Mouse (Mus musculus) embryonic facial prominence, embryonic 11.5 days (tissue): ENCODE results near the gene Sntb2. TPM values are rescaled to one million over a fixed set of nuclear protein-coding genes. Genes with fewer than 3 reads are reported as not detected.
A peak's percentile ranks its signal among the peaks of the same experiment; 100 is the strongest.

Source experiments
- ATAC-seq: fragments of 200-750 bp; cut with Nextera tagmentation; replicated peaks from 2 replicates; pipeline ENCODE4 v1.8.0; 2017; ENCODE audit warnings: low read depth; ENCODE audit not compliant: insufficient number of reproducible peaks, low FRiP score, low TSS enrichment
- DNase-seq: peaks from one replicate; pipeline ENCODE4 v3.0.0-alpha.2; 2015; ENCODE audit warnings: low spot score
- H3K27ac ChIP-seq: fragments of 300-500 bp; sonication (generic); replicated peaks from 2 replicates; pipeline ENCODE4 v1.5.1; 2014; ENCODE audit warnings: mild to moderate bottlenecking, low read depth, low read length, control low read depth
- H3K27me3 ChIP-seq: fragments of 300-500 bp; sonication (generic); 2 replicates; pipeline ENCODE4 v1.6.1; 2014; ENCODE audit warnings: mild to moderate bottlenecking, low read length, moderate library complexity, mixed read lengths; ENCODE audit not compliant: control insufficient read depth, insufficient read depth
- H3K36me3 ChIP-seq: fragments of 300-500 bp; sonication (generic); replicated peaks from 2 replicates; pipeline ENCODE4 v1.6.1; 2014; ENCODE audit warnings: low read depth, mild to moderate bottlenecking, low read length, moderate library complexity, mixed read lengths; ENCODE audit not compliant: control insufficient read depth, insufficient read depth
- H3K4me1 ChIP-seq: fragments of 300-500 bp; sonication (generic); 2 replicates; pipeline ENCODE4 v1.6.1; 2014; ENCODE audit warnings: low read length, mixed read lengths; ENCODE audit not compliant: control insufficient read depth, insufficient read depth
- H3K4me2 ChIP-seq: fragments of 300-500 bp; sonication (generic); 2 replicates; pipeline ENCODE4 v1.6.1; 2014; ENCODE audit warnings: low read depth, mild to moderate bottlenecking, control low read depth, low read length, moderate library complexity
- H3K4me3 ChIP-seq: fragments of 300-500 bp; sonication (generic); 2 replicates; pipeline ENCODE4 v1.5.1; 2014; ENCODE audit warnings: low read depth, low read length, control low read depth
- H3K9ac ChIP-seq: fragments of 300-500 bp; sonication (generic); replicated peaks from 2 replicates; pipeline ENCODE4 v1.6.1; 2014; ENCODE audit warnings: mild to moderate bottlenecking, control low read depth, low read length
- H3K9me3 ChIP-seq: fragments of 300-500 bp; sonication (generic); replicated peaks from 2 replicates; pipeline ENCODE4 v1.6.1; 2016; ENCODE audit warnings: mild to moderate bottlenecking, low read length, inconsistent platforms, mixed read lengths; ENCODE audit not compliant: control insufficient read depth
- WGBS: fragments of 180-500 bp; shearing (Covaris S2); extraction: QIAGEN DNeasy Blood & Tissue Kit; methylation state at CpG from one replicate; pipeline ENCODE4 v1.1.7; 2014; 5-methylcytosine and 5-hydroxymethylcytosine counted together
- polyA plus RNA-seq: library from polyadenylated mRNA; unstranded; fragments of >200 nt; fragmentation: Nextera tagmentation; extraction: Ambion mirVana; gene quantifications from 2 replicates; pipeline ENCODE4 v1.2.1, GENCODE M21; 2014

Gene Sntb2
- polyA plus RNA-seq, 1 experiment from 2014 or later: 7.4 TPM

- 92% methylated on average over 4 of the region's 4 CpGs for WGBS
- Histone ChIP-seq H3K9ac (no peak overlapping the region), H3K36me3 (peaks cover 15% of the 10 kb centered on the region), H3K27ac (no peak overlapping the region), H3K4me1 (no peaks in the 10 kb centered on the region), H3K4me3 (no peak overlapping the region), H3K27me3 (no peaks in the 10 kb centered on the region), H3K4me2 (no peak overlapping the region; the same call in 1 of the 2 replicates), H3K9me3 (no peaks in the 10 kb centered on the region)
- no peak for DNase-seq
- ATAC-seq: no peak
These were observed 113.9 kb downstream of the Sntb2 start for GRCm38 (mm10) chr8:107049480-107049879.

- peaks cover 6% of the 10 kb centered on the region for H3K36me3 ChIP-seq
- no peaks in the 10 kb centered on the region for H3K4me1 ChIP-seq
- H3K4me3 ChIP-seq: no peak overlapping the region
- no peak overlapping the region for H3K9ac ChIP-seq
- no peaks in the 10 kb centered on the region for H3K9me3 ChIP-seq
- DNase-seq (no peak), ATAC-seq (no peak)
- H3K27ac ChIP-seq: no peak overlapping the region
- H3K4me2 ChIP-seq: no peak overlapping the region
- H3K27me3 ChIP-seq: no peaks in the 10 kb centered on the region
- 98% methylated on average over 8 of the region's 8 CpGs for WGBS
These were observed 116.5 kb downstream of the Sntb2 start for GRCm38 (mm10) chr8:107052046-107052445.

DNA sequence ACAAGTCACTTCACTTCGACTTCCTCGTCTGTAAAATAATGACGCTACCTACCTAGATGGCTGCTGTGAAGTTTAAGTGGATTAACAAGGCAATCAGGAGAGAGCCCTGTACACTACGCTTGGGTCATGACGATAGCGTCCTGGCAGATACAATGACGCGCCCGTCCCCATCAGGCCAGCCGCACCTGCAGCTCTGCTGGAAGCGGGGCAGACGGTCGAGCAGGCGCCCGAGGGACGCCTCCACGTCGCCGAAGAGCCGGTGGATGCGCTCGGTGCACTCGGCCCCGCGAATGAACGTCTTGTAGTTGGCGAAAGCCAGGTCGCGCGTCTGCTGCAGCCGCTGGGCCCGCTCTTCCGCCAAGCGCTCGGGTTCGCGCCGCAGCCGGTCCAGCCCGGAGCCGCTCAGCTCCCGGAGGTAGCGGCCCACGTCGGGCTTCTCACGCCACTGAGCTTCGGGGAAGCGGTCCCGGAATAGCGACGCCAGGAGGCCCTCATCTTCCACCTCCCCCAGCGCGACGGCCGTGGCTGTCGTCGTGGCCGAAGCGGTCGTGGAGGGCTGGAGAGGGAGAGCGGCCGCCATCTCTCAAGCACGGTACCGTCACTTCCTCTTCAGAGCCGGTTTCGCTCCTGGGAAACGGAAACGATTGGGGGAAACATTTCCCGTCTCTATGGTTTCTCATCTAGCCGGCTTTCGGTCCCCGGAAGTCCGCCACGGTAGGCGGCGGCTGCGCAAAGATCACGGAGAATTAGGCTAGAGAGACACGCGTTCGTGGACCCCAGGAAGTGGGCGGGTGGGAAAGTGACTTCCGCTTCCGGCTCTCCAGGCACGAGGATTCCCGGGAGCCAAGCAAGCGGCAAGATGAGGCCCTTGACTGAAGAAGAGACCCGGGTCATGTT, 120.8 kb downstream of the Sntb2 start, which contains the start of the genes Cog8 and Nip7:
Gene Cog8, minus strand, starts transcription at position 614 of the 897 bp plus-strand sequence.
Gene Nip7, plus strand, starts transcription at position 802 of the 897 bp plus-strand sequence.
- Histone ChIP-seq H3K9me3 (no peaks in the 10 kb centered on the region), H3K4me1 (no peaks in the 10 kb centered on the region; the same call in 1 of the 2 replicates), H3K36me3 (peaks cover 6% of the 10 kb centered on the region), H3K4me2 (peak within 1 kb of the TSS; percentile 83), H3K4me3 (peak within 1 kb of the TSS; percentile 99), H3K9ac (peak within 1 kb of the TSS; percentile 88), H3K27ac (peak within 1 kb of the TSS; percentile 62), H3K27me3 (no peaks in the 10 kb centered on the region)
- ATAC-seq (peak; percentile 88), DNase-seq (peak; percentile 99)
- under 1% methylated on average over 88 of the region's 88 CpGs for WGBS

GRCm38 (mm10) chr8:107056973-107057369, 121.4 kb downstream of the Sntb2 start:
- Histone ChIP-seq H3K9me3 (no peaks in the 10 kb centered on the region), H3K9ac (peak overlapping the region; percentile 74), H3K4me1 (no peaks in the 10 kb centered on the region; the same call in 1 of the 2 replicates), H3K4me2 (peak overlapping the region; percentile 83), H3K4me3 (peak overlapping the region; percentile 99), H3K27ac (no peak overlapping the region), H3K36me3 (peaks cover 4% of the 10 kb centered on the region), H3K27me3 (no peaks in the 10 kb centered on the region)
- DNase-seq (no peak), ATAC-seq (peak; percentile 58)
- WGBS: under 1% methylated on average over 33 of the region's 33 CpGs

GRCm38 (mm10) chr8:107062613-107063012, 127.1 kb downstream of the Sntb2 start:
- Histone ChIP-seq H3K9ac (no peak overlapping the region), H3K9me3 (no peaks in the 10 kb centered on the region), H3K36me3 (no peaks in the 10 kb centered on the region; the same call in 1 of the 2 replicates), H3K27me3 (no peaks in the 10 kb centered on the region), H3K4me2 (no peak overlapping the region), H3K27ac (no peak overlapping the region), H3K4me1 (no peaks in the 10 kb centered on the region; the same call in 1 of the 2 replicates), H3K4me3 (no peak overlapping the region)
- 88% methylated on average over 1 of the region's 1 CpGs for WGBS
- ATAC-seq (no peak), DNase-seq (no peak)

GRCm38 (mm10) chr8:107065511-107066496, 130.3 kb downstream of the Sntb2 start, which contains the start of gene Tmed6:
Tmed6 (minus strand) TSS chr8:107065644.
- H3K27me3 ChIP-seq: no peaks in the 10 kb centered on the region
- H3K36me3 ChIP-seq: no peaks in the 10 kb centered on the region; the same call in none of the 2 replicates
- no peak within 1 kb of the TSS for H3K4me2 ChIP-seq
- no peak within 1 kb of the TSS for H3K9ac ChIP-seq
- H3K27ac ChIP-seq: no peak within 1 kb of the TSS
- H3K4me1 ChIP-seq: no peaks in the 10 kb centered on the region
- no peak within 1 kb of the TSS for H3K4me3 ChIP-seq
- DNase-seq (no peak), ATAC-seq (no peak)
- 66% methylated on average over 17 of the region's 17 CpGs for WGBS
- H3K9me3 ChIP-seq: no peaks in the 10 kb centered on the region
